Mouse (Mus musculus) thymus, adult 2 months (tissue): ENCODE measurements around the gene Ppp1r9a. TPM values are rescaled to one million over a fixed set of nuclear protein-coding genes. Genes with fewer than 3 reads are reported as not detected.

ENCODE experiments used
- DNase-seq: peaks from one replicate; pipeline ENCODE4 v3.0.0; 2021
- H3K27ac ChIP-seq: fragments of 200-500 bp; 2 replicates; pipeline ENCODE4 v1.5.1; 2012; ENCODE audit warnings: low read length, control low read depth; ENCODE audit not compliant: control insufficient read depth, insufficient read depth
- H3K27me3 ChIP-seq: fragments of 200-500 bp; 2 replicates; pipeline ENCODE4 v1.6.1; 2012; ENCODE audit warnings: mild to moderate bottlenecking, low read length, moderate library complexity, mixed read lengths; ENCODE audit not compliant: control insufficient read depth, insufficient read depth
- H3K36me3 ChIP-seq: fragments of 200-500 bp; 2 replicates; pipeline ENCODE4 v1.6.1; 2012; ENCODE audit warnings: mild to moderate bottlenecking, low read length, moderate library complexity; ENCODE audit not compliant: control insufficient read depth, insufficient read depth
- H3K4me1 ChIP-seq: fragments of 200-500 bp; replicated peaks from 2 replicates; pipeline ENCODE4 v1.6.1; 2012; ENCODE audit warnings: low read length; ENCODE audit not compliant: control insufficient read depth, insufficient read depth
- H3K4me3 ChIP-seq: fragments of 200-500 bp; 2 replicates; pipeline ENCODE4 v1.5.1; 2012; ENCODE audit warnings: mild to moderate bottlenecking, low read length, control low read depth, moderate library complexity; ENCODE audit not compliant: control insufficient read depth, insufficient read depth
- CTCF ChIP-seq: fragments of 200-500 bp; IDR thresholded peaks from 2 replicates; pipeline ENCODE4 v1.5.1; 2012; ENCODE audit warnings: mild to moderate bottlenecking, control low read depth, low read length, moderate library complexity, borderline replicate concordance; ENCODE audit not compliant: control insufficient read depth, poor library complexity, insufficient read depth; ENCODE audit errors: extremely low read depth
- POLR2A ChIP-seq: fragments of 200-500 bp; IDR thresholded peaks from 2 replicates; pipeline ENCODE4 v1.6.1; 2012; ENCODE audit warnings: mild to moderate bottlenecking, low read length, control low read depth, moderate library complexity; ENCODE audit not compliant: control insufficient read depth, poor library complexity, insufficient read depth; ENCODE audit errors: extremely low read depth
- WGBS: fragments of 180-500 bp; shearing (Covaris S2); methylation state at CpG from one replicate; pipeline ENCODE4 v1.1.7; 2018; 5-methylcytosine and 5-hydroxymethylcytosine counted together
- polyA plus RNA-seq: library from polyadenylated mRNA; depleted of rRNA; stranded (reverse); fragments of >200 nt; gene quantifications from 2 replicates; pipeline ENCODE4 v1.2.3, GENCODE M21; 2012

Ppp1r9a gene
- polyA plus RNA-seq, 1 experiment = 0.92 TPM

DNA sequence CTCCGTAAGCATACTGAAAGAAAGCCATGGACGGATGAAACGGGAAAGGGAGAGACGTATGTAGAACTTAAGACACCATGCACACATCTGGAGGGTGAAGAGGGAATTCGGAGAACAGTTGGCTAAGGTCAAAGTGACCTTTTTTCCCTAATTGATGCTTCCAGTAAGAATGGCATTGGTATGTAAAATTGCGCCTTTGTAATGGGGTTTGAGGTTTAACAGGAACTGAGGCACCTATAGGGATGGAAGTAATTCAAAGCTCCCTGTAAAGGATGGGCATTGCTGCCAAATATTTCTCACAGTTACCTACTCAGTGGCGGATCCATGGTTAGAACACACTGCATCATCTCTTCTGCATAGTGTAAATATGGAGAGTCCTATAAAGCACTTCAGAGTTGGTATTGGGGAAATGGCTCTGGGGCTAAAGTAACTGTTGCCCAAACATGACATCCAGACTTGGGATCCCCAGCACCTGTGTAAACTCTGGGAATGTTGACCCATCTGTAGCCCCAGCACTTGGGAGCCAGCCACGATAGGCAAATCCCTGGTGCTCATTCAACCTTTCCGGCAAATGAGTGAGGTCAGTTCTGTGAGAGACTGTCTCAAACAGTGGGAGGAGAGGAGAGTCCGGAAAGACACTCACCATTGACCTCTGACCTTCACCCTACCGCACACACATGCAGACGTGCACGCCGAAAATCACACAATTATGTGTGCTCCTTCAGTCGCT is 216.6 kb downstream of the Ppp1r9a start:
- H3K27me3 ChIP-seq = no peaks in the 10 kb centered on the region
- no peaks in the 10 kb centered on the region for H3K4me1 ChIP-seq
- H3K27ac ChIP-seq = no peak overlapping the region
- no peak overlapping the region for H3K4me3 ChIP-seq
- TF ChIP-seq CTCF (no peak), POLR2A (no peak)
- 98% methylated on average over 15 of the region's 15 CpGs for WGBS
- no peaks in the 10 kb centered on the region for H3K36me3 ChIP-seq
- no peak for DNase-seq

DNA sequence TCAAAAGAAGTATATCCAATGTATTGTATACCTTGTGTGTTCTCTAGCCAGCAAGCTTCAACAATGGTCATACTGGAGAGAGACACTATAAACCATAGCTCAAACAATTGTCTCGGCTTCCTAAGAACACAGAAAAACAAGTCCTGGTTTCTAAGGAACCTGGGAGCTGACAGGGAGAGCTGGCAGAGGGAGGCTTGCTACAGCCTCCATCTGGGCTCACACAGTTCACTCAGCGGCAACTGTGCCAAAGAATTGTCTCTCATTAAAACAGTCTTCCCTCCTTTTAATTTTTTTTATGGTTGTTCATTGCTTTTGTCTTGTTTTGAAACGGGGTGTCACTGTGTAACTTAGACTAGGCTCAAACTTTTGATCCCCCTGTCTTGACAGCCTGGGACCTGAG is 217.5 kb downstream of the Ppp1r9a start:
- H3K27ac ChIP-seq = no peak overlapping the region
- no peaks in the 10 kb centered on the region for H3K27me3 ChIP-seq
- 92% methylated on average over 3 of the region's 3 CpGs for WGBS
- TF ChIP-seq POLR2A = no peak
- no peak for TF ChIP-seq CTCF
- H3K36me3 ChIP-seq = no peaks in the 10 kb centered on the region
- no peak overlapping the region for H3K4me3 ChIP-seq
- DNase-seq = no peak
- no peaks in the 10 kb centered on the region for H3K4me1 ChIP-seq

DNA sequence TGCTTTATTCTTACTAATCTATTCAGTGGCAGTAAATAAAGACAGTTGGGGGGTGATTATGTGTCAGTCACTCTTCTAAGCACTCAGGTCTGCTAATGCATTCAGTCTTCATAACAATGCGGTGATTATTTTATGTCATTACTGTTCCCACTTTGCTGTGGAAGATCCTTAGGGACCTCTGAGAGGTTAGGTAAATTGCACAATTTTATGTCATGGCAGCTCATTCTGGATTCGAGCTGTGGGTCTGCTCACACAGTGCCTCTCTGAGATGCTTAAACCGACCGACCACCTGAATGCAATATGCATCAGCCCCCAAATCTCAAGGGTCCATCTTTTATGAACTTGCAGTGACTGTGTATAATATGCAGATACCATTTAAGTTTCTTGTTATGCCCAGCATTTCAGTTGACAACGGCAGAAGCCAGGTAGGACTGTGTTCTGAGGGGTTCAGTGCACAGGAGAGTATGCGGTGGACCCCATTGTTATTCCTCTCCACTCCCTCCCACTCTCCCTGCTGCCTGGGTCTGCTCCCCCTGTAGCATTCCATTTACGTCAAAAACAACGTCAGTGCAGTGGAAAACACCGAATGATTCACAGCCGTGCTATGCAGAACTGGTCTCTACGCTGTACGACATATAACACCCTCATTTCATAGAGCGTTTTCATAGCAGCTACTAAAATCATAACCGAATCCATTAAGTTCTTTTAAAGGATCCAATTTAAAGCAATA is 226.8 kb downstream of the Ppp1r9a start:
- no peaks in the 10 kb centered on the region for H3K36me3 ChIP-seq
- TF ChIP-seq POLR2A (no peak), CTCF (no peak)
- 94% methylated on average over 14 of the region's 14 CpGs for WGBS
- no peaks in the 10 kb centered on the region for H3K27me3 ChIP-seq
- DNase-seq = no peak
- no peaks in the 10 kb centered on the region for H3K4me1 ChIP-seq
- H3K27ac ChIP-seq = no peak overlapping the region
- H3K4me3 ChIP-seq = no peak overlapping the region

DNA sequence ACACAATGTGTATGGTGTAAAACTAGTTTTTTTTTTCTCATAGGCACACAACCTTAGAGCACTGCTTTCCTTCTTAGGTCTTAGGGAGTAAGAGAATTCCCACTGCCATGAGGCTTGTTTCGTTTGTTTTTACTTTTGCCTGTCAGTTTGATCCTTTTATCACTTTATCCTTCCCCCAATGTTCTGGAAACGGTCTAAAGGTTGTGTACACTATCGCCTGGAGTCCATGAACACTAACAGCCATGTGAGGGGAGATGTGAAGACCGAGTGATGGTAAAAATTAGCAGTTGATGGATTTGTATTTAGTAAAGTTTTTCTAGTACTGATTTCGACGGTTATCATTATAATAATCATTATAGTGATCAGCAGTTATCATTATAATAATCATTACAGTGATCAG is 232.3 kb downstream of the Ppp1r9a start:
- WGBS = 93% methylated on average over 6 of the region's 6 CpGs
- Histone ChIP-seq H3K27me3 (no peaks in the 10 kb centered on the region), H3K4me1 (no peaks in the 10 kb centered on the region), H3K27ac (no peak overlapping the region), H3K4me3 (no peak overlapping the region), H3K36me3 (no peaks in the 10 kb centered on the region)
- TF ChIP-seq POLR2A (no peak), CTCF (no peak)
- DNase-seq = no peak

DNA sequence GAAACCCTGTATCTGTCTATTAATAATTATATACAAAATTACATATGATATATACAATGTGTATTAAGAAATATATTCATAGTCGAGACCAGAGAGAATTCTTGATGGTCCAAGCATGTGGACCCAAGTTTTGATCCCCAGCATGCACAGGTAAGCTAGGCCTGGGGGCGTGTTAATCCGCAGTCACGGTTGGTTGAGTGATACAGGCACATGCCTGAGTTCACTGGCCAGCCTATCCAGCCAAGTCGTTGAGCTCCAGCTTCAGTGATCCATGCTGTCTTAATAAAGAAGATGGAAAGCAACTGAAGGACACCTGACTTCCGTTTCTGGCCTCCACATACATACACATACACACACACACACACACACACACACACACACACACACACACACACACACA is 233.3 kb downstream of the Ppp1r9a start:
- Histone ChIP-seq H3K36me3 (no peaks in the 10 kb centered on the region), H3K4me1 (no peaks in the 10 kb centered on the region), H3K27me3 (no peaks in the 10 kb centered on the region), H3K4me3 (no peak overlapping the region), H3K27ac (no peak overlapping the region)
- no peak for DNase-seq
- TF ChIP-seq CTCF = no peak
- no peak for TF ChIP-seq POLR2A
- WGBS = 91% methylated on average over 6 of the region's 6 CpGs

DNA sequence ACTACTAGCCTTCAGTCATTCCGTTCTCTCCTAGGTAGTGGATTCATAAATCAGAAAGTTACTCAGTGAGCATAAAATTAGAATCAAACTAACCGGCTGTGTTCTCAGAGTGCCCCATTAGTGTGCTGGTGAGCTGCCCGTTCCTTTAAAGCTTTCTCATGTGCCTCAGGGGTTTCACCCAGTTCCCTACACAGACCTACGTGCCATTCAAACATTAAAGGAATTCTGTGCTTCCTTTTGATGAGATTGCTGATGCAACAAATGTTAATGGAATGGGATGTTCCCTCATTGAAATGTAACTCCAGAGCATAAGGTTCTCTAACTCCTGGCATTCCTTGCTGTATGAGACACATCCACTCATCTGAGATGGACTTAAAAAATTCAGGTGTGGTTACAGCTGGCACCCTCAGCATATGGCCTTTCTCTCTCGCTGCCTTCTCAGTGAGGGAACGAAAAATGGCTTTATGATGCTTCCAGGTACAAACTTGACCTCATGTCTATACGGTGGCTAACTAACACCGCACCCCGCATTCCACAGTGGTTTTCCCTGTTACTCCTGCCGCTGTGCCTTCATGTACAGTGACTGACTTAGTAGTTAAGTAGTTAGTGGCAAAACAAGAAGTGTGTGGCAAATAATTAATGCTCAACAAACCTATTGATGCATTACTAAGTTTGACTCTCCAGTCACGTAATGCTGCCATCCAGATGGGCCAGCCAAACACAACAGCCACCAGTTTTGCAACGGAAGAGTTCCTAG is 236.3 kb downstream of the Ppp1r9a start:
- Histone ChIP-seq H3K27ac (no peak overlapping the region), H3K4me1 (no peaks in the 10 kb centered on the region), H3K4me3 (no peak overlapping the region), H3K27me3 (no peaks in the 10 kb centered on the region), H3K36me3 (no peaks in the 10 kb centered on the region)
- DNase-seq = no peak
- TF ChIP-seq CTCF = no peak
- TF ChIP-seq POLR2A = no peak
- WGBS = 94% methylated on average over 12 of the region's 12 CpGs
